23 mouse cellular contexts compared by ENCODE assay signal in the genomic region with DNA sequence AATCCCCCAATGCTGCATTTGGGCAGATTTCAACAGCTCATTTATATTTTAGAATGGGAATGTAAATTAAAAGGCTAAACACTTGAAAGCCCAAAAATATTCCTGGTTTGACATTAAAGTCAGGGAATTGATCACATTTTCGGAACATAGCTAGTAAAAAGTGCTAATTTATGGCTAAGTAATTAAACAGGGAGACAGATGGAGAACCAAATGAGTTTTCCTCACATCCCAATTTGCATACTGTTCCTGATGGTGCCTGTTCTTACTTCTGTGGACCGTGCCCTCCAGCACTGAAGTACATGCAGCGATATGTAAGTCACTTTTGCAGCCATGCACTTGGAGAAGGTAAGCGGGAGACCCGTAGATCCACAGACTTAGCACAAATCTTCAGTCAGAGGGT. TPM values are rescaled to one million over a fixed set of nuclear protein-coding genes. Genes with fewer than 3 reads are reported as not detected.
DNase-seq lines count a peak whose midpoint lies in the region; ATAC-seq lines count a peak whose summit lies in the region.
"Had no signal": no experiment of that assay in that cellular context is flagged by ENCODE, and none has a peak within 500 bp of the region (broad histone marks: within the 10 kb centered on the region; RNA-seq: fewer than 3 reads in every experiment).

No protein-coding gene starts in this region.

- no peaks in the 10 kb centered on the region for H3K9me3 ChIP-seq in forebrain, embryonic 13.5 days (replicated peaks)
- H3K9me3 ChIP-seq in forebrain, embryonic 10.5 days: no peaks in the 10 kb centered on the region
- no peaks in the 10 kb centered on the region for H3K9me3 ChIP-seq in lung, embryonic 15.5 days
- H3K9me3 ChIP-seq: embryonic facial prominence, embryonic 12.5 days; hindbrain, embryonic 12.5 days; limb, embryonic 10.5 days; midbrain, embryonic 12.5 days had no signal

- H3K36me3 ChIP-seq in forebrain, embryonic 13.5 days (ENCODE audit: poor library complexity, severe bottlenecking): no peaks in the 10 kb centered on the region
- no peaks in the 10 kb centered on the region for H3K36me3 ChIP-seq in forebrain, embryonic 10.5 days (replicated peaks)
- no peaks in the 10 kb centered on the region for H3K36me3 ChIP-seq in lung, embryonic 15.5 days
- H3K36me3 ChIP-seq: embryonic facial prominence, embryonic 12.5 days; heart, embryonic 12.5 days; hindbrain, embryonic 12.5 days; limb, embryonic 10.5 days; midbrain, embryonic 12.5 days had no signal

- no peak overlapping the region for H3K4me3 ChIP-seq in forebrain, embryonic 13.5 days
- no peak overlapping the region for H3K4me3 ChIP-seq in forebrain, embryonic 10.5 days
- no peak overlapping the region for H3K4me3 ChIP-seq in lung, embryonic 15.5 days
- H3K4me3 ChIP-seq: embryonic facial prominence, embryonic 12.5 days; heart, embryonic 12.5 days; hindbrain, embryonic 12.5 days; limb, embryonic 10.5 days; midbrain, embryonic 12.5 days; myocyte had no signal

- H3K27ac ChIP-seq in forebrain, embryonic 13.5 days: peak overlapping the region; percentile 66
- H3K27ac ChIP-seq in forebrain, embryonic 10.5 days: no peak overlapping the region
- H3K27ac ChIP-seq in lung, embryonic 15.5 days: peak overlapping the region; percentile 57
- H3K27ac ChIP-seq: embryonic facial prominence, embryonic 12.5 days; hindbrain, embryonic 12.5 days; limb, embryonic 10.5 days; midbrain, embryonic 12.5 days; stomach, postnatal 0 days had no signal

- H3K27me3 ChIP-seq in forebrain, embryonic 13.5 days: no peaks in the 10 kb centered on the region
- no peaks in the 10 kb centered on the region for H3K27me3 ChIP-seq in forebrain, embryonic 10.5 days (ENCODE audit: poor library complexity, severe bottlenecking)
- H3K27me3 ChIP-seq in lung, embryonic 15.5 days: 0 out of 2 replicates have a peak, but pooled peaks cover 4% of the 10 kb centered on the region
- H3K27me3 ChIP-seq: embryonic facial prominence, embryonic 12.5 days; hindbrain, embryonic 12.5 days; midbrain, embryonic 12.5 days had no signal

- WGBS in forebrain, embryonic 13.5 days: 61% methylated on average over 5 of the region's 5 CpGs
- 88% methylated on average over 5 of the region's 5 CpGs for WGBS in forebrain, embryonic 10.5 days
- WGBS in lung, embryonic 15.5 days: 71% methylated on average over 5 of the region's 5 CpGs

- ATAC-seq in forebrain, embryonic 13.5 days: peak; percentile 82; the same call in 1 of the 2 replicates
- no peak for ATAC-seq in lung, embryonic 15.5 days (ENCODE audit: borderline replicate concordance, extremely low read depth, low FRiP score, low TSS enrichment)
- no peak for ATAC-seq in erythroblast, adult 5-6 weeks (replicated peaks; ENCODE audit: low FRiP score, poor library complexity, severe bottlenecking)
- ATAC-seq: liver, postnatal 0 days had no signal

- H3K4me1 ChIP-seq in forebrain, embryonic 13.5 days: 0 out of 2 replicates have a peak, but pooled peaks cover 9% of the 10 kb centered on the region
- H3K4me1 ChIP-seq in forebrain, embryonic 10.5 days: peaks cover 14% of the 10 kb centered on the region
- peaks cover 8% of the 10 kb centered on the region for H3K4me1 ChIP-seq in lung, embryonic 15.5 days
- H3K4me1 ChIP-seq: embryonic facial prominence, embryonic 12.5 days had no signal

- DNase-seq in forebrain, embryonic 10.5 days (ENCODE audit: extremely low spot score, low spot score): no peak
- no peak for DNase-seq in lung, postnatal 14 days
- DNase-seq in brain, embryonic 18.5 days (ENCODE audit: low read depth, low spot score): peak; percentile 80
- DNase-seq in layer of hippocampus, postnatal 14 days (ENCODE audit: low spot score in 2 of 2): peak; percentile 38 to 72
- no peak for DNase-seq in kidney, adult 9 months
- DNase-seq: adrenal gland, adult 2 months; cerebellum, adult 9-11 months; heart, postnatal 14 days; kidney, adult 2 months; kidney, postnatal 14 days; liver, postnatal 0 days; retina, postnatal 1 day; thymus, postnatal 36 days had no signal

- no peak overlapping the region for H3K9ac ChIP-seq in forebrain, embryonic 13.5 days
- no peak overlapping the region for H3K9ac ChIP-seq in lung, embryonic 15.5 days
- H3K9ac ChIP-seq: embryonic facial prominence, embryonic 12.5 days; heart, embryonic 12.5 days; hindbrain, embryonic 12.5 days; liver, postnatal 0 days; midbrain, embryonic 12.5 days had no signal

- no peak overlapping the region for H3K4me2 ChIP-seq in forebrain, embryonic 13.5 days
- H3K4me2 ChIP-seq in lung, embryonic 15.5 days: no peak overlapping the region
- H3K4me2 ChIP-seq: embryonic facial prominence, embryonic 12.5 days; heart, embryonic 12.5 days; hindbrain, embryonic 12.5 days; midbrain, embryonic 12.5 days had no signal

RNA-seq across cellular contexts. Expression of gene Hunk, which starts 32.7 kb away (rescaled TPM):
- polyA plus RNA-seq in forebrain, embryonic 13.5 days (2015; fragmentation: Nextera tagmentation; extraction: Ambion mirVana): 10.3 and 11.1 TPM in 2 replicates
- polyA plus RNA-seq in forebrain, embryonic 10.5 days (2016; fragmentation: Nextera tagmentation; extraction: Ambion mirVana): 13.7 and 14.9 TPM in 2 replicates
- 14.8 and 16.6 TPM in 2 replicates for polyA plus RNA-seq in lung, embryonic 15.5 days (2015; fragmentation: Nextera tagmentation; extraction: Ambion mirVana)
- total RNA-seq in layer of hippocampus, postnatal 14 days (2021): 10 to 100 TPM; 26.6 to 27.2 TPM
- total RNA-seq in erythroblast, adult 5-6 weeks (2015; ENCODE audit: low replicate concordance): not detected in 2 replicates
- 0.60 TPM in 1 of 2 replicates, not detected in the other for total RNA-seq in erythroblast, adult 5-6 weeks (2017; ENCODE audit: low replicate concordance)

Comparison
In these comparisons a context has a peak if more than half of its experiments do, and no peak if none do; other contexts are left out.
1. DNase-seq: peak in brain, embryonic 18.5 days (single experiment) and layer of hippocampus, postnatal 14 days (2 of 2); none in forebrain, embryonic 10.5 days (single experiment), lung, postnatal 14 days (single experiment) and kidney, adult 9 months (single experiment).